Mouse (Mus musculus): ENCODE measurements around the gene Rpn1. TPM values are rescaled to one million over a fixed set of nuclear protein-coding genes. Genes with fewer than 3 reads are reported as not detected.

Rpn1 gene
- total and polyA plus RNA-seq, 2 experiments from 2014 or later = 198 to 261 TPM

DNA sequence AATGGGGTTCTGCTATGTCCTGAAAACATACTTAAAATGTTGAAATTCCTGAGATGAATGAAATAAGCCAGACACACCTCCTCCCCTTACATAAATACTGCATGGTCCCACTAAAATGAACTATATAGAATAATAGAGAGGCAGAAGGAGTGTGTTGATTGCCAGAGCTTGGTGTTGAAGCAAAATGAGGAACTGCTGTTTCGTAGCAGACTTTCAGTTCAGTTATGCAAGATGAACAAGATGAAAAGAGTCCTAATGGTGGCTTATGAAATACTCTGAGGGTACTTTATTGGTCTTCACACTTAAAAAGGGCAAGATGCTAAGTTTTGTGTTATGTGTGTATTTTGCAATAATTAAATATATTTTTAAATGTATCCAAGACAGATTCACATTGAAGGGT lies 15.5 kb upstream of the Rpn1 start:
- DNase-seq (ENCODE audit: low spot score) = no peak
- no peak for TF ChIP-seq CTCF (IDR thresholded peaks at IDR 0.05)
- no peak overlapping the region for H3K4me2 ChIP-seq (ENCODE audit: low read depth, low read length, poor library complexity, severe bottlenecking)
- no peak overlapping the region for H3K27ac ChIP-seq (ENCODE audit: low read depth, low read length)
- no peaks in the 10 kb centered on the region for H3K27me3 ChIP-seq (ENCODE audit: insufficient read depth, low read length)
- no peak overlapping the region for H3K4me3 ChIP-seq (ENCODE audit: low read depth, low read length)
- no peak overlapping the region for H3K9ac ChIP-seq (replicated peaks; ENCODE audit: low read length, poor library complexity, severe bottlenecking)
- 83% methylated on average over 1 of the region's 1 CpGs for WGBS
- no peaks in the 10 kb centered on the region for H3K4me1 ChIP-seq (ENCODE audit: insufficient read depth, low read length)
- no peak for ATAC-seq (ENCODE audit: low FRiP score)
- no peaks in the 10 kb centered on the region for H3K36me3 ChIP-seq (ENCODE audit: insufficient read depth, low read length)
- no peaks in the 10 kb centered on the region for H3K9me3 ChIP-seq (ENCODE audit: low read length)

GRCm38 (mm10) chr6:88070468-88070867 lies 13.8 kb upstream of the Rpn1 start:
- DNase-seq (ENCODE audit: low spot score) (no peak), ATAC-seq (ENCODE audit: low FRiP score) (no peak)
- Histone ChIP-seq H3K4me3 (ENCODE audit: low read depth, low read length) (no peak overlapping the region), H3K4me2 (ENCODE audit: low read depth, low read length, poor library complexity, severe bottlenecking) (no peak overlapping the region), H3K4me1 (ENCODE audit: insufficient read depth, low read length) (0 out of 2 replicates have a peak, but pooled peaks cover under 1% of the 10 kb centered on the region), H3K9me3 (ENCODE audit: low read length) (no peaks in the 10 kb centered on the region), H3K27me3 (ENCODE audit: insufficient read depth, low read length) (no peaks in the 10 kb centered on the region), H3K27ac (ENCODE audit: low read depth, low read length) (no peak overlapping the region), H3K9ac (replicated peaks; ENCODE audit: low read length, poor library complexity, severe bottlenecking) (no peak overlapping the region), H3K36me3 (ENCODE audit: insufficient read depth, low read length) (no peaks in the 10 kb centered on the region)
- 77% methylated on average over 6 of the region's 6 CpGs for WGBS
- no peak for TF ChIP-seq CTCF (IDR thresholded peaks at IDR 0.05)

- 70% methylated on average over 5 of the region's 5 CpGs for WGBS
- Histone ChIP-seq H3K9me3 (ENCODE audit: low read length) (no peaks in the 10 kb centered on the region), H3K27me3 (ENCODE audit: insufficient read depth, low read length) (no peaks in the 10 kb centered on the region), H3K4me3 (ENCODE audit: low read depth, low read length) (no peak overlapping the region), H3K27ac (ENCODE audit: low read depth, low read length) (no peak overlapping the region), H3K4me2 (ENCODE audit: low read depth, low read length, poor library complexity, severe bottlenecking) (no peak overlapping the region), H3K36me3 (ENCODE audit: insufficient read depth, low read length) (no peaks in the 10 kb centered on the region), H3K4me1 (ENCODE audit: insufficient read depth, low read length) (0 out of 2 replicates have a peak, but pooled peaks cover 2% of the 10 kb centered on the region), H3K9ac (replicated peaks; ENCODE audit: low read length, poor library complexity, severe bottlenecking) (no peak overlapping the region)
- ATAC-seq (ENCODE audit: low FRiP score) (no peak), DNase-seq (ENCODE audit: low spot score) (no peak)
- no peak for TF ChIP-seq CTCF (IDR thresholded peaks at IDR 0.05)
These were observed 13.1 kb upstream of the Rpn1 start for GRCm38 (mm10) chr6:88071216-88071615.

DNA sequence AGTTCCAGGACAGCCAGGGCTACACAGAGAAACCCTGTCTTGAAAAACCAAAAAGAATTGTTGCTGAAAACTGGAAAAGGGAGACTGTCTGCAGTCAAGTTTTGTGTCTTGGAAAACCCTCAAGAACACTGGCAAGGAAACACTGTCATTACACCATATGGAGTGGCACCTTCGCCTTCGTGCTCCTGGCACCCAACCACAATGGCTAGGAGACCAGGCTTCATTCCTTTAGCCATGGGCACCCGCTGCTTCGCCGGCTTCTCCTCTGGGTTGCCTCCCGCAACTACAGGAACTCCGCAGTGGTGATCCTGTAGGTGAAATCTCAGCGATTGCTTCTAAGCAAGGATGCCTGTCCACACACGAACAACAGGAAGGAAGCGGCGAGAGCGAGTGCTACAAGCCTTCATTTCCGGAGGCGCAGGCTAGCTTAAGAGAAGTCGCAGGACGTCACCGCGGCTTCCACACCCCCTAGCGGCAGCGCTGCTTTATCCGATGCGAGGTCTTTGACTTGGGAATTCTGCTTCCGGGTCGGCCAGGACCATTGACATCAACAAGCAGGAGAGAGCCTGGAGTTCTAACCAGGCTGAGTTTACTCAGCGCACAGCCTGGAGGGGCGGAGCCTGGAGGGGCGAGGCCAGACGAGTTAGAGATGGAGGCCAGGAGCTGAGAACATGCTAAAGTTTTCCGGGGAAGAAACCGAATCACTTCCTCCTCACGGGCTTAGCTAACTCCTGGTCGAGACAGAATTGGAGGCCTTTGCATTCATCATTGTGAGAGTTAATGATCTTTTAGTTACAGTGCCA lies 9.3 kb upstream of the Rpn1 start:
- H3K4me3 ChIP-seq (ENCODE audit: low read depth, low read length) = peak overlapping the region; percentile 42
- H3K4me1 ChIP-seq (ENCODE audit: insufficient read depth, low read length) = 0 out of 2 replicates have a peak, but pooled peaks cover 2% of the 10 kb centered on the region
- ATAC-seq (ENCODE audit: low FRiP score) (peak; percentile 95), DNase-seq (ENCODE audit: low spot score) (peak; percentile 98)
- H3K27ac ChIP-seq (ENCODE audit: low read depth, low read length) = peak overlapping the region; percentile 93
- WGBS = 4% methylated on average over 32 of the region's 32 CpGs
- no peaks in the 10 kb centered on the region for H3K9me3 ChIP-seq (ENCODE audit: low read length)
- no peaks in the 10 kb centered on the region for H3K36me3 ChIP-seq (ENCODE audit: insufficient read depth, low read length)
- H3K9ac ChIP-seq (replicated peaks; ENCODE audit: low read length, poor library complexity, severe bottlenecking) = peak overlapping the region; percentile 81
- peak overlapping the region; percentile 66 for H3K4me2 ChIP-seq (ENCODE audit: low read depth, low read length, poor library complexity, severe bottlenecking)
- H3K27me3 ChIP-seq (ENCODE audit: insufficient read depth, low read length) = peaks cover 6% of the 10 kb centered on the region; the same call in 1 of the 2 replicates
- peak; percentile 95 for TF ChIP-seq CTCF (IDR thresholded peaks at IDR 0.05)

GRCm38 (mm10) chr6:88075960-88076517 lies 8.2 kb upstream of the Rpn1 start:
- DNase-seq (ENCODE audit: low spot score) = no peak
- no peak overlapping the region for H3K9ac ChIP-seq (replicated peaks; ENCODE audit: low read length, poor library complexity, severe bottlenecking)
- H3K9me3 ChIP-seq (ENCODE audit: low read length) = no peaks in the 10 kb centered on the region
- WGBS = 68% methylated on average over 1 of the region's 1 CpGs
- no peak for ATAC-seq (ENCODE audit: low FRiP score)
- H3K4me2 ChIP-seq (ENCODE audit: low read depth, low read length, poor library complexity, severe bottlenecking) = peak overlapping the region; percentile 66; the same call in 1 of the 2 replicates
- no peak overlapping the region for H3K27ac ChIP-seq (ENCODE audit: low read depth, low read length)
- no peaks in the 10 kb centered on the region for H3K36me3 ChIP-seq (ENCODE audit: insufficient read depth, low read length)
- H3K4me3 ChIP-seq (ENCODE audit: low read depth, low read length) = no peak overlapping the region
- H3K27me3 ChIP-seq (ENCODE audit: insufficient read depth, low read length) = peaks cover 12% of the 10 kb centered on the region; the same call in 1 of the 2 replicates
- no peak for TF ChIP-seq CTCF (IDR thresholded peaks at IDR 0.05)
- 0 out of 2 replicates have a peak, but pooled peaks cover 2% of the 10 kb centered on the region for H3K4me1 ChIP-seq (ENCODE audit: insufficient read depth, low read length)

DNA sequence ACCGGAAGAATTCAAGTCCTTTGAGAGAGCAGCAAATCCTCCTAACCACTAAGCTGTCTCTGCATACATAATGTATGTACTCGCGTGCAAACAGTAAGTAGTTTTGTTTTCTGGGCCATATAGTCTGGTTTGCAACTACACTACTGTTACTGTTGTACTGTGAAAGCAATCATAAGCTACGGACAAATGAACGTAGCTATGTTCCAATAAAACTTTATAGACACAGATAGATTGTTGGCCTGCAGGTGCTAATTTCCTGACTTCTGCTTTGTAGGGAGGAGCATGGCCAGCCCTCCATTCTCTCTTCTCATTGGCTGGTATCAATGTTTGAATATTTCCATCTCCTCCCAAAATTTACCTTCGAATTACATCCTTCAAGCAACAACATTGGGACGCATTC lies 1.2 kb upstream of the Rpn1 start:
- DNase-seq (ENCODE audit: low spot score) = no peak
- no peak for TF ChIP-seq CTCF (IDR thresholded peaks at IDR 0.05)
- H3K27me3 ChIP-seq (ENCODE audit: insufficient read depth, low read length) = peaks cover 12% of the 10 kb centered on the region; the same call in 1 of the 2 replicates
- H3K4me1 ChIP-seq (ENCODE audit: insufficient read depth, low read length) = peaks cover 13% of the 10 kb centered on the region
- no peak overlapping the region for H3K4me2 ChIP-seq (ENCODE audit: low read depth, low read length, poor library complexity, severe bottlenecking)
- no peak for ATAC-seq (ENCODE audit: low FRiP score)
- no peak overlapping the region for H3K27ac ChIP-seq (ENCODE audit: low read depth, low read length)
- H3K9me3 ChIP-seq (ENCODE audit: low read length) = no peaks in the 10 kb centered on the region
- 78% methylated on average over 7 of the region's 7 CpGs for WGBS
- no peaks in the 10 kb centered on the region for H3K36me3 ChIP-seq (ENCODE audit: insufficient read depth, low read length)
- H3K4me3 ChIP-seq (ENCODE audit: low read depth, low read length) = no peak overlapping the region
- no peak overlapping the region for H3K9ac ChIP-seq (replicated peaks; ENCODE audit: low read length, poor library complexity, severe bottlenecking)

Data from midbrain, postnatal 0 days (tissue).